Mouse (Mus musculus) heart, postnatal 0 days (tissue): ENCODE results near the gene Mgrn1. TPM values are rescaled to one million over a fixed set of nuclear protein-coding genes. Genes with fewer than 3 reads are reported as not detected.

Experiments
- ATAC-seq: fragments of 200-750 bp; cut with Nextera tagmentation; 2 replicates; pipeline ENCODE4 v1.8.0; 2017; ENCODE audit warnings: low read depth, moderate number of reproducible peaks, moderate library complexity; ENCODE audit not compliant: insufficient read depth
- DNase-seq: peaks from one replicate; pipeline ENCODE4 v3.0.0-alpha.2; 2016; ENCODE audit warnings: low spot score
- H3K27ac ChIP-seq: fragments of 300-500 bp; sonication (generic); 2 replicates; pipeline ENCODE4 v1.5.1; 2014; ENCODE audit warnings: low read depth, mild to moderate bottlenecking
- H3K27me3 ChIP-seq: fragments of 300-500 bp; sonication (generic); 2 replicates; pipeline ENCODE4 v1.6.1; 2014; ENCODE audit warnings: low read length, mixed read lengths; ENCODE audit not compliant: control insufficient read depth, insufficient read depth
- H3K36me3 ChIP-seq: fragments of 300-500 bp; sonication (generic); replicated peaks from 2 replicates; pipeline ENCODE4 v1.6.1; 2014; ENCODE audit warnings: low read length, mixed read lengths; ENCODE audit not compliant: control insufficient read depth, insufficient read depth
- H3K4me1 ChIP-seq: fragments of 300-500 bp; sonication (generic); 2 replicates; pipeline ENCODE4 v1.6.1; 2014; ENCODE audit warnings: antibody characterized with exemption; ENCODE audit not compliant: control insufficient read depth, insufficient read depth
- H3K4me2 ChIP-seq: fragments of 300-500 bp; sonication (generic); 2 replicates; pipeline ENCODE4 v1.6.1; 2014; ENCODE audit warnings: low read depth, mild to moderate bottlenecking, low read length, moderate library complexity
- H3K4me3 ChIP-seq: fragments of 300-500 bp; sonication (generic); 2 replicates; pipeline ENCODE4 v1.5.1; 2014; ENCODE audit warnings: low read depth, low read length
- H3K9ac ChIP-seq: fragments of 300-500 bp; sonication (generic); replicated peaks from 2 replicates; pipeline ENCODE4 v1.6.1; 2014; ENCODE audit warnings: low read depth, low read length, mixed read lengths
- H3K9me3 ChIP-seq: fragments of 300-500 bp; sonication (generic); replicated peaks from 2 replicates; pipeline ENCODE4 v1.6.1; 2016; ENCODE audit warnings: low read length; ENCODE audit not compliant: control insufficient read depth
- CTCF ChIP-seq: IDR thresholded peaks from 2 replicates; pipeline ENCODE4 v1.5.1; 2016; ENCODE audit warnings: antibody characterized with exemption, control low read depth, low read depth
- EP300 ChIP-seq: IDR thresholded peaks from 2 replicates; pipeline ENCODE4 v1.6.1; 2016; ENCODE audit warnings: antibody characterized with exemption, low read depth
- WGBS: fragments of 180-500 bp; shearing (Covaris S2); extraction: QIAGEN DNeasy Blood & Tissue Kit; methylation state at CpG from one replicate; pipeline ENCODE4 v1.1.7; 2014; 5-methylcytosine and 5-hydroxymethylcytosine counted together
- polyA plus RNA-seq: library from polyadenylated mRNA; unstranded; fragments of >200 nt; fragmentation: Nextera tagmentation; extraction: Ambion mirVana; gene quantifications from 2 replicates; pipeline ENCODE4 v1.2.1, GENCODE M21; 2015
- total RNA-seq: library from RNA; depleted of rRNA; stranded (reverse); fragments of >200 nt; gene quantifications from 2 replicates; pipeline ENCODE4 v1.2.3, GENCODE M21; 2014; ENCODE audit warnings: low replicate concordance

Gene Mgrn1
- total and polyA plus RNA-seq, 2 experiments from 2014 or later, result 159 to 223 TPM

- H3K4me1 ChIP-seq, result peaks cover 11% of the 10 kb centered on the region
- no peak overlapping the region for H3K27ac ChIP-seq
- TF ChIP-seq EP300 (no peak), CTCF (no peak)
- H3K9ac ChIP-seq, result no peak overlapping the region
- H3K27me3 ChIP-seq, result no peaks in the 10 kb centered on the region
- 93% methylated on average over 3 of the region's 3 CpGs for WGBS
- ATAC-seq (no peak), DNase-seq (no peak)
- H3K9me3 ChIP-seq, result no peaks in the 10 kb centered on the region
- H3K4me3 ChIP-seq, result no peak overlapping the region
- H3K4me2 ChIP-seq, result no peak overlapping the region
- peaks cover 74% of the 10 kb centered on the region for H3K36me3 ChIP-seq
These were observed 57.4 kb downstream of the Mgrn1 start for GRCm38 (mm10) chr16:4943431-4943830.

- H3K27ac ChIP-seq, result no peak overlapping the region
- no peaks in the 10 kb centered on the region for H3K4me1 ChIP-seq
- ATAC-seq, result no peak
- no peak for TF ChIP-seq CTCF
- TF ChIP-seq EP300, result no peak
- DNase-seq, result no peak
- no peak overlapping the region for H3K9ac ChIP-seq
- H3K27me3 ChIP-seq, result no peaks in the 10 kb centered on the region
- H3K4me2 ChIP-seq, result no peak overlapping the region
- H3K36me3 ChIP-seq, result peaks cover 84% of the 10 kb centered on the region
- H3K4me3 ChIP-seq, result no peak overlapping the region
- WGBS, result 61% methylated on average over 4 of the region's 4 CpGs
- no peaks in the 10 kb centered on the region for H3K9me3 ChIP-seq
These were observed 59.4 kb downstream of the Mgrn1 start for GRCm38 (mm10) chr16:4945415-4945814.

GRCm38 (mm10) chr16:4946155-4946554, 60.1 kb downstream of the Mgrn1 start:
- 88% methylated on average over 3 of the region's 3 CpGs for WGBS
- Histone ChIP-seq H3K27me3 (no peaks in the 10 kb centered on the region), H3K36me3 (peaks cover 84% of the 10 kb centered on the region), H3K9me3 (no peaks in the 10 kb centered on the region), H3K9ac (no peak overlapping the region), H3K27ac (no peak overlapping the region), H3K4me1 (no peaks in the 10 kb centered on the region), H3K4me2 (no peak overlapping the region), H3K4me3 (no peak overlapping the region)
- DNase-seq (no peak), ATAC-seq (no peak)
- TF ChIP-seq CTCF (no peak), EP300 (no peak)

- 87% methylated on average over 4 of the region's 4 CpGs for WGBS
- ATAC-seq (no peak), DNase-seq (no peak)
- Histone ChIP-seq H3K9me3 (no peaks in the 10 kb centered on the region), H3K4me1 (no peaks in the 10 kb centered on the region), H3K27me3 (no peaks in the 10 kb centered on the region), H3K4me3 (no peak overlapping the region), H3K27ac (no peak overlapping the region), H3K9ac (no peak overlapping the region), H3K36me3 (peaks cover 84% of the 10 kb centered on the region), H3K4me2 (no peak overlapping the region)
- TF ChIP-seq CTCF, result no peak
- TF ChIP-seq EP300, result no peak
These were observed 61.3 kb downstream of the Mgrn1 start for GRCm38 (mm10) chr16:4947378-4947777.

- DNase-seq (no peak), ATAC-seq (no peak)
- no peaks in the 10 kb centered on the region for H3K9me3 ChIP-seq
- 90% methylated on average over 3 of the region's 3 CpGs for WGBS
- H3K4me1 ChIP-seq, result no peaks in the 10 kb centered on the region
- peaks cover 68% of the 10 kb centered on the region for H3K36me3 ChIP-seq
- no peak for TF ChIP-seq CTCF
- TF ChIP-seq EP300, result no peak
- H3K27me3 ChIP-seq, result no peaks in the 10 kb centered on the region
- no peak overlapping the region for H3K27ac ChIP-seq
- H3K4me3 ChIP-seq, result no peak overlapping the region
- H3K9ac ChIP-seq, result no peak overlapping the region
- no peak overlapping the region for H3K4me2 ChIP-seq
These were observed 70.6 kb downstream of the Mgrn1 start for GRCm38 (mm10) chr16:4956609-4957008.

GRCm38 (mm10) chr16:4957446-4957845, 71.4 kb downstream of the Mgrn1 start:
- Histone ChIP-seq H3K27me3 (no peaks in the 10 kb centered on the region), H3K36me3 (peaks cover 60% of the 10 kb centered on the region), H3K4me3 (no peak overlapping the region), H3K9me3 (no peaks in the 10 kb centered on the region), H3K4me2 (no peak overlapping the region), H3K4me1 (0 out of 2 replicates have a peak, but pooled peaks cover 1% of the 10 kb centered on the region), H3K9ac (no peak overlapping the region), H3K27ac (no peak overlapping the region)
- TF ChIP-seq CTCF, result no peak
- no peak for TF ChIP-seq EP300
- no peak for ATAC-seq
- no peak for DNase-seq
- 87% methylated on average over 3 of the region's 3 CpGs for WGBS
